Mouse (Mus musculus) intestine, embryonic 16.5 days (tissue): ENCODE results near the gene Fetub. TPM values are rescaled to one million over a fixed set of nuclear protein-coding genes. Genes with fewer than 3 reads are reported as not detected.
"Not testable (repeated sequence)": the region's sequence is repeated elsewhere in the genome, so short reads cannot be mapped to it uniquely, and the experiment has no call there.

Source experiments
- ATAC-seq: fragments of 200-750 bp; cut with Nextera tagmentation; 2 replicates; pipeline ENCODE4 v1.8.0; 2017; ENCODE audit warnings: moderate TSS enrichment, moderate library complexity
- H3K27ac ChIP-seq: fragments of 300-500 bp; sonication (generic); 2 replicates; pipeline ENCODE4 v1.5.1; 2014; ENCODE audit warnings: mild to moderate bottlenecking, low read length
- H3K27me3 ChIP-seq: fragments of 300-500 bp; sonication (generic); replicated peaks from 2 replicates; pipeline ENCODE4 v1.6.1; 2014; ENCODE audit warnings: low read length, control low read depth, mixed read lengths; ENCODE audit not compliant: control insufficient read depth, insufficient read depth
- H3K36me3 ChIP-seq: fragments of 300-500 bp; sonication (generic); 2 replicates; pipeline ENCODE4 v1.6.1; 2014; ENCODE audit warnings: low read length, control low read depth; ENCODE audit not compliant: control insufficient read depth, insufficient read depth
- H3K4me1 ChIP-seq: fragments of 300-500 bp; sonication (generic); 2 replicates; pipeline ENCODE4 v1.6.1; 2014; ENCODE audit warnings: low read length, control low read depth, mixed read lengths; ENCODE audit not compliant: control insufficient read depth, insufficient read depth
- H3K4me2 ChIP-seq: fragments of 300-500 bp; sonication (generic); 2 replicates; pipeline ENCODE4 v1.6.1; 2014; ENCODE audit warnings: low read depth, low read length, control low read depth
- H3K4me3 ChIP-seq: fragments of 300-500 bp; sonication (generic); 2 replicates; pipeline ENCODE4 v1.5.1; 2014; ENCODE audit warnings: mild to moderate bottlenecking, low read length
- H3K9ac ChIP-seq: fragments of 300-500 bp; sonication (generic); 2 replicates; pipeline ENCODE4 v1.6.1; 2014; ENCODE audit warnings: low read depth, low read length
- H3K9me3 ChIP-seq: fragments of 300-500 bp; sonication (generic); 2 replicates; pipeline ENCODE4 v1.6.1; 2016; ENCODE audit warnings: low read length, control low read depth; ENCODE audit not compliant: control insufficient read depth
- WGBS: fragments of 180-500 bp; shearing (Covaris S2); extraction: QIAGEN DNeasy Blood & Tissue Kit; methylation state at CpG from one replicate; pipeline ENCODE4 v1.1.7; 2014; 5-methylcytosine and 5-hydroxymethylcytosine counted together
- polyA plus RNA-seq: library from polyadenylated mRNA; unstranded; fragments of >200 nt; fragmentation: Nextera tagmentation; extraction: Ambion mirVana; gene quantifications from 2 replicates; pipeline ENCODE4 v1.2.1, GENCODE M21; 2015

The Fetub gene
- polyA plus RNA-seq, 1 experiment from 2014 or later, result 0.49 TPM

GRCm38 (mm10) chr16:22922433-22922832 is 4.3 kb downstream of the Fetub start:
- no peaks in the 10 kb centered on the region for H3K27me3 ChIP-seq
- no peaks in the 10 kb centered on the region for H3K36me3 ChIP-seq
- H3K9me3 ChIP-seq, result no peaks in the 10 kb centered on the region
- 78% methylated on average over 4 of the region's 4 CpGs for WGBS
- no peak for ATAC-seq
- no peak overlapping the region for H3K9ac ChIP-seq
- H3K4me3 ChIP-seq, result no peak overlapping the region
- H3K4me1 ChIP-seq, result no peaks in the 10 kb centered on the region
- H3K27ac ChIP-seq, result no peak overlapping the region
- no peak overlapping the region for H3K4me2 ChIP-seq

- no peak overlapping the region for H3K4me2 ChIP-seq
- H3K4me1 ChIP-seq, result no peaks in the 10 kb centered on the region
- no peaks in the 10 kb centered on the region for H3K9me3 ChIP-seq
- H3K9ac ChIP-seq, result no peak overlapping the region
- no peak overlapping the region for H3K4me3 ChIP-seq
- H3K27ac ChIP-seq, result no peak overlapping the region
- ATAC-seq, result no peak
- 54% methylated on average over 6 of the region's 6 CpGs for WGBS
- H3K27me3 ChIP-seq, result no peaks in the 10 kb centered on the region
- no peaks in the 10 kb centered on the region for H3K36me3 ChIP-seq
These were observed 11.4 kb downstream of the Fetub start for GRCm38 (mm10) chr16:22929575-22929974.

DNA sequence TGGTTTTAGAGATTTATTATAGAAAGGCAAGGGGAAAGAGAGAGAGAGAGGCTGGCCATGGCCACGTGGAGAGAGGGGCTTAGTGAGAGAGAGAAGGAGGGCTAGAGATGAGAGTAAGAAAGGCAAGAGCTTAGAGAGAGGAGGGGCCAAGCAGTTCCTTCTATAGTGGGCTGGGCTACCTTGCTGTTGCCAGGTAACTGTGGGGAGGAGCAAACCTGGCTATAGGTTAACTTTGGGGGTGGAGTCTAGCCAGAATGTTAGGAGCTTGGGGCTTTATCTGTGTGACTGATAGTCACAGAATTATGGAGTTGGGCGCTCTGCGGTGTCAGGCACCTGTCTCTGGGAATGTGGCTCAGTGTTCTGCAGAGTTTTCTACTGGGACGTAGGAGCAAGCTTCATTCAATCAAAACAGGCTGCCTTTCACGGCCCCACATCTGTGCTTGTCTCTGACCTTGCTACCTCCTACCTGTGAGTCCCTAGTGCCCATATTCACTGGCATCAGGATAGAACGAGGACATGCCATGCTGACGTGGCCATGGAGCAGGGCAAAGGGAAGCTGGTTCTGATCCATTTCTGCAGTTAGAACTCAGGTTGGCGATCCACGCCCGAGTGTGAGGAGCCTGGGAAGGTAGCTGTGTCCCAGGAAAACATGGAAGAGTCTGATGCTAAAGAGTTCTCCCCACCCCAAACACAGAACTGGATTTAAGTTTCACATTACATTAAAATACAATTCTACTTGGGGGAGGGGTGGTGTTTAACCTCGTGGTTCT is 13.5 kb downstream of the Fetub start:
- no peak overlapping the region for H3K4me2 ChIP-seq
- no peaks in the 10 kb centered on the region for H3K9me3 ChIP-seq
- H3K27ac ChIP-seq, result no peak overlapping the region
- H3K9ac ChIP-seq, result no peak overlapping the region
- no peaks in the 10 kb centered on the region for H3K27me3 ChIP-seq
- WGBS, result 86% methylated on average over 11 of the region's 11 CpGs
- H3K36me3 ChIP-seq, result no peaks in the 10 kb centered on the region
- H3K4me3 ChIP-seq, result no peak overlapping the region
- no peaks in the 10 kb centered on the region for H3K4me1 ChIP-seq
- ATAC-seq, result no peak

DNA sequence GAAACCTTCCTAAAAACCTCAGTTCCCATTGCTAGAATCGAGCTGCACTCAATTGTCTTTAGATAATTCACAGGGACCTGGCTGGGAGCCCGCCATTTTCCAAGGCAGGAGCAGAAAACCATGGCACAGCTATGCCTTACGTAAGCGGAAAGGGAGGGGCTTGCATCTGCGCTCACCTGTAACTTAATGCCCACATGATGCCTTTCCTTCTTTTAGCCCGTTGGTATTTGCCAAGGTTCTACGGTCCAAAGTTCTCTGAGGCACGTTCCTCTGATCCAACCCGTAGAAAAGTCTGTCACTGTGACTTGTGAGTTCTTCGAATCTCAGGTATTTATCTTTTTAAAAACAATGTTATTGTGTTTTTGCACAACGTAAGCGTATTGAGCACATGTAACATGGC is 19.5 kb downstream of the Fetub start:
- H3K9me3 ChIP-seq, result no peaks in the 10 kb centered on the region
- no peak overlapping the region for H3K4me3 ChIP-seq
- ATAC-seq, result no peak
- WGBS, result 88% methylated on average over 12 of the region's 12 CpGs
- no peak overlapping the region for H3K27ac ChIP-seq
- no peaks in the 10 kb centered on the region for H3K27me3 ChIP-seq
- H3K9ac ChIP-seq, result no peak overlapping the region
- no peaks in the 10 kb centered on the region for H3K4me1 ChIP-seq
- H3K36me3 ChIP-seq, result no peaks in the 10 kb centered on the region
- no peak overlapping the region for H3K4me2 ChIP-seq

GRCm38 (mm10) chr16:22938541-22938940 is 20.4 kb downstream of the Fetub start:
- no peak for ATAC-seq

DNA sequence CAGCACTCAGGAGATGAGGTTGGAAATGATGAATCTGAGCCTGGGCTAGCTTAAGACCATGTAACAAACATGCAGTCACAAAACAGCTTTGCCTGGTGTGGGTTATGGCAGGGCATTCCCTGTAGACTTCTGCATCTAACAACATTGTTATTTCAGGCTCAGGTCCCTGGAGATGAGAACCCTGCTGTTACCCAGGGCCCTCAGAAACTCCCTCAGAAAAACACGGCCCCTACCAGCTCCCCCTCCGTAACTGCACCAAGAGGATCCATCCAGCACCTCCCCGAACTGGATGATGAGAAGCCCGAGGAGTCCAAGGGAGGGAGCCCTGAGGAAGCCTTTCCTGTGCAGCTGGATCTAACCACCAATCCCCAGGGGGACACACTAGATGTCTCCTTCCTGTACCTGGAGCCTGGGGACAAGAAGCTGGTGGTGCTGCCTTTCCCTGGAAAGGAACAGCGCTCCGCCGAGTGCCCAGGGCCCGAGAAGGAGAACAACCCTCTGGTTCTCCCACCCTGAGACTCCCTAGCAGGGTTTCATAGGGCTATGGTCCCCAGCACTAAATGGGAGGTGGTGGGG is 21.1 kb downstream of the Fetub start:
- WGBS, result 84% methylated on average over 8 of the region's 8 CpGs
- ATAC-seq, result no peak
- Histone ChIP-seq H3K27ac (no peak overlapping the region), H3K36me3 (no peaks in the 10 kb centered on the region), H3K4me3 (no peak overlapping the region), H3K9me3 (no peaks in the 10 kb centered on the region), H3K9ac (no peak overlapping the region), H3K27me3 (no peaks in the 10 kb centered on the region), H3K4me2 (no peak overlapping the region), H3K4me1 (no peaks in the 10 kb centered on the region)

More at GRCm38 (mm10) chr16:22938541-22938940, 20.4 kb downstream of the Fetub start:
- no peak overlapping the region for H3K4me3 ChIP-seq
- H3K36me3 ChIP-seq, result no peaks in the 10 kb centered on the region
- no peak overlapping the region for H3K9ac ChIP-seq
- no peaks in the 10 kb centered on the region for H3K9me3 ChIP-seq
- no peaks in the 10 kb centered on the region for H3K27me3 ChIP-seq
- 74% methylated on average over 2 of the region's 2 CpGs for WGBS
- H3K4me2 ChIP-seq, result no peak overlapping the region
- no peak overlapping the region for H3K27ac ChIP-seq
- H3K4me1 ChIP-seq, result no peaks in the 10 kb centered on the region

- not testable (repeated sequence) for H3K36me3 ChIP-seq, H3K27me3 ChIP-seq, H3K9me3 ChIP-seq, H3K9ac ChIP-seq, H3K27ac ChIP-seq, ATAC-seq, H3K4me2 ChIP-seq, H3K4me3 ChIP-seq, H3K4me1 ChIP-seq
These were observed 23.8 kb downstream of the Fetub start for GRCm38 (mm10) chr16:22941825-22942476.

- H3K27me3 ChIP-seq, result no peaks in the 10 kb centered on the region
- H3K4me3 ChIP-seq, result no peak overlapping the region
- no peak overlapping the region for H3K27ac ChIP-seq
- H3K9ac ChIP-seq, result no peak overlapping the region
- 88% methylated on average over 2 of the region's 2 CpGs for WGBS
- H3K9me3 ChIP-seq, result no peaks in the 10 kb centered on the region
- H3K4me2 ChIP-seq, result no peak overlapping the region
- H3K4me1 ChIP-seq, result no peaks in the 10 kb centered on the region
- H3K36me3 ChIP-seq, result no peaks in the 10 kb centered on the region
- ATAC-seq, result no peak
These were observed 29.2 kb downstream of the Fetub start for GRCm38 (mm10) chr16:22947371-22947770.

DNA sequence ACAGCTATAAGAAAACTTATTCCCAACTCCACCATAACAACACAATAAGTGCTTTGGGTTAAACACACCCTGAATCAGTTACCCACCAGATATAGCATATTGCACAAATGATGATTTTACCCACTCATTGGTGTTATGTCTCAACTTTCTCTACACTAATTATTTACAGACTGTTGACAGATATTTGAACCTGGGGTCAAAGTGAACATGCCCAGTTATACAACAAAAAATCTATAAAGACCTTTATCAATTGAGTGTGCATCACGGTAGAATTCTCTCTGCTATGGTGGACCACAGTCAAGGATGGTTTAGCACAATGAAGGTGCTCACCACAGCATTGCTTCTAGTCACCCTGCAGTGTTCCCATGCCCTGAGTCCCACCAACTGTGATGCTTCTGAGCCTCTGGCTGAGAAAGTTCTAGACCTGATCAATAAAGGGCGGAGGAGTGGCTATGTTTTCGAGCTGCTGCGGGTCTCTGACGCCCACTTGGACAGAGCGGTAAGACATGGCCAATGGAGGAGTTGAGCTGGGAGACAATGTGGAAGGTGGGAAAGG is 32.8 kb downstream of the Fetub start, which contains the start of gene Hrg:
Gene Hrg (plus strand): TSS at position 233 of the 556 bp plus-strand sequence.
- WGBS, result 88% methylated on average over 6 of the region's 6 CpGs
- H3K4me1 ChIP-seq, result no peaks in the 10 kb centered on the region

More for the DNA sequence above, 32.8 kb downstream of the Fetub start, which contains the start of gene Hrg:
- Histone ChIP-seq H3K27me3 (no peaks in the 10 kb centered on the region), H3K4me2 (no peak within 1 kb of the TSS), H3K4me3 (no peak within 1 kb of the TSS), H3K36me3 (no peaks in the 10 kb centered on the region), H3K9me3 (no peaks in the 10 kb centered on the region), H3K27ac (no peak within 1 kb of the TSS), H3K9ac (no peak within 1 kb of the TSS)
- no peak for ATAC-seq
